Mouse (Mus musculus) fat pad, adult 2 months (tissue): Measurements from ENCODE around the gene Lrrc8d.
"Not testable (repeated sequence)": the region's sequence is repeated elsewhere in the genome, so short reads cannot be mapped to it uniquely, and the experiment has no call there.

Source experiments
- DNase-seq: peaks from one replicate; pipeline ENCODE4 v3.0.0-alpha.2; 2011; ENCODE audit warnings: low read depth, low spot score; ENCODE audit errors: extremely low read depth

Gene Lrrc8d

DNA sequence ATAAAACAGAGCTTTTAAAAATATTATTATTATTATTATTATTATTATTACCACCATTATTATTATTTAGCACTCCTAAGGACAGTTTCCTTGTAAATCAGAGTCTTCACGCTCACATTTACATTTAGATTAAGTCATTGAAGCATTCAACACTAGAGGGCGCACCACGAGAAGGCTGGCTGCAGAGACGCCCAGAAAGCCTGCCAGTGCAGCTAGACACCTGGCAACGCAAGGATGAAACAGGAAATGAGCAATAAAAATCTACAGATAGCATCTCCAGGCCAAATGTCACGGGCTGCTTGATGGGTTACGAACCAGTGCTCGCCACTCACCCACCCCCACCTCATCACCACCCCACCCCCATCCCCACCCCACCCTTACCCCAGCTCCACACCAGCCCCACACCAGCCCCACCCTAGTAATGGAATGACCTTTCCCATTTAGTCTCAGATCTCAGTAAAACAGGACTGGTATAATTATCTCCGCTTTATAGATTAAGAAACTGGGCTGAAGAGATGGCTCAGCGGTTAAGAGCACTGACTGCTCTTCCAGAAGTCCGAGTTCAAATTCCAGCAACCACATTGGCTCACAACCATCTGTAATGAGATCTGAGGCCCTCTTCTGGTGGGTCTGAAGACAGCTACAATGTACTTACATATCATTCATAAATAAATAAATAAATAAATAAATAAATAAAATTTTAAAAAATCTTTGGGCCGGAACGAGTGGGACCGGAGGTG is 14.7 kb upstream of the Lrrc8d start:
- no peak for DNase-seq

DNA sequence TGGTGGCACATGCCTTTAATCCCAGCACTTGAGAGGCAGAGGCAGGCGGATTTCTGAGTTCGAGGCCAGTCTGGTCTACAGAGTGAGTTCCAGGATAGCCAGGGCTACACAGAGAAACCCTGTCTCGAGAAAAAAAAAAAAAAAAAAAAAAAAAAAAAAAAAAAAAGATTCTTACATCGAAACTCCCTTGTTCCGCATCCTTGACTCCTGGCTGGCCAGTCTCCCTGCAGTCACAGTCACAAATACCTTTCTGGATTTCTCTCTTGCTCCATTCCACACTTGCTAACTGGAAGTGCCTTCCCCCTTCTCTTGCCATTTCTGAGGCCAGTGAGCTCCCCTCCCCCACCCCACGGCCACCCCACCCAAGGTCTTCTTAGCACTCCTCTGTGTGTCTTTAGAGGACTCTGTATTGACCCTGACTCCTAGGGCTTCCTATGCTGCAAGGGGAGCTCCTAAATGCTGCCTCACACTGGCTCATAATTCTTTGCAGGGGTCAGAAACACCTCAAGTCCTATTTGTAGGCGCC is 13.9 kb upstream of the Lrrc8d start:
- not testable (repeated sequence) for DNase-seq

DNA sequence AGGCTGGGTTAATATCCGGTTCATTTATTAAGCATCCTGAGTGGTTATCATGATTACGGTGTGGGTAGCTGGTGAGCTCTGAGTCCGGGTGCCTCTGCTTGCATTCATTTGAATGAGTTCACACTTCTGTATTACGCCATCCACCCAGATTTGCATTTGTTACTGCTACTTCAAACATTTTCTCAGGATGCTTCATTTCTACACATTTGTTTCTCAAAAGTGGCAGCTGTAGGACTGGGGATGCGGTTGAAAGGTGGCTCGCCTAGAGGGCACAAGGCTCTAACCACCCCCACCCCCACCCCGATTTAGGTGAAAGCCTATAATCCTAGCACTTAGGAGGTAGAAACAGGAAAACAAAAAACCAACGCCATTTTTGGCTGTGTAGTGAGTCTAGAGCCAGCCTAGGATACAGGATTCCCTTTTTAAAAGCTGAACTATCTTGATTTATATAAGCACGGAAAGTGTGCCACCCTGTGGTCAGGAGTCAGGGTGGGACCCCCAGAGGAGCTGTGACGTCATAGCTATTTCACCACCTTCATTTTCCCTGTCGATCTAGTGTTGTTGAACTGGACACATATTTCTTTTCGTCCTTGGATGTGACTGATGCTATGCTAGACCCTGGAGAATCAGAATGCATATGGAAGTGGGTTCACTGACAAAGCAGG is 13.3 kb upstream of the Lrrc8d start:
- DNase-seq = no peak

DNA sequence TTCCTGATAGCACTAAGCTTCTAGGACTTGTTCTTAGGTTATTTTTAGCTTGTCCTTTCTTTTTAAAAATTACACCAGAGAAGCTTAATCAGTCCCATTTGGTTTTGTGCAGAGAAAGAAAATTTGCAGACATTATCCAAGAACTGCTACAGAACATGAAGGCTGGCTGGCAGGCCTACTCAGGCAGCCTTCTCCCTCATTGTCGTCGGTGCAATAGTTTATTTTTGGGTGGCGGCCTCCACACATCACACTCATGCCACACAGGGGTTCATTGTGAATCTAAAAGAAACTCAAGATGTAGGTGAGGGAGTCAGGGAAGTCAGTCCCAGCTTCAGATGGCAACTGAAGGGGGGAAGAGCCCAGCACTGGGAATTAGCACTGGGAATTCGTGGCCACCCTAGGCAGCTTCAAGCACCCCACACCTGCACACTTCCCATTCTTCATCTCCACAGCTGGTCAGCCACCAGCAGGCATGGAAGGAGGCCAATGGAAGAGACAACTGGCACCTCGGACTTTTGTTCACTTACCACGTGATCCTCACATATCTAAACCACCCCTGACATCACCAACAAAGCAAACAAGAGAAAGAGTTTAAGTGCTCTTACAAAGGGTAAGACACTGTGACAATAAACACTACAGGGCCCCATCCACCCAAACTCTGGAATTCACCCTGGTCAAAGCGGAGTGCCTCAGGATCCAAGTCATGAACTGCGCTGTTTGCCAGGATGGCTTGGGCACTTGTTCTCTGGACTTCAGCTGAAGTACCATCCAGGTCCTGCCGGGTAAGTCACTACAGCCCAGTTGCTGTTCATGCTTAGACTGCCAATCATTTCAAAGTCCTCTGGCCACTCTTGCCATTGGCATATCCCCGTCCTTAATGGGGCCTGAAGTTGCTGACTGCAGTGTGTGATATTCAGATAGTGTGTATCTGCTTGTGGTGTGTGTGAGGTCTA is 9.0 kb upstream of the Lrrc8d start:
- no peak for DNase-seq

DNA sequence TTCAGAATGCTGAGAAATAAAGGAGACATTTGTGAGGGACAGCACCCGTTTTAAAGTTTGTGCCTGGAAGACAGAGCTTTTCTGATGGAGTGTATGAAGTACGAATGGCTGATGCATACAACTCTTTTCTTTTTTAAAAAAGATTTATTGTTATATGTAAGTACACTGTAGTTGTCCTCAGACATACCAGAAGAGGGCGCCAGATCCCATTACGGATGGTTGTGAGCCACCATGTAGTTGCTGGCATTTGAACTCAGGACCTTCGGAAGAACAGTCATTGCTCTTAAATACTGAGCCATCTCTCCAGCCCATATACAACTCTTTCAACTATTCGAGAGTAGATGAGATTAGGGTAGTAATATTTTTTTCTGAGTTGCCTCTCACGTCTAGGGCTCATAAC is 8.1 kb upstream of the Lrrc8d start:
- DNase-seq = no peak

DNA sequence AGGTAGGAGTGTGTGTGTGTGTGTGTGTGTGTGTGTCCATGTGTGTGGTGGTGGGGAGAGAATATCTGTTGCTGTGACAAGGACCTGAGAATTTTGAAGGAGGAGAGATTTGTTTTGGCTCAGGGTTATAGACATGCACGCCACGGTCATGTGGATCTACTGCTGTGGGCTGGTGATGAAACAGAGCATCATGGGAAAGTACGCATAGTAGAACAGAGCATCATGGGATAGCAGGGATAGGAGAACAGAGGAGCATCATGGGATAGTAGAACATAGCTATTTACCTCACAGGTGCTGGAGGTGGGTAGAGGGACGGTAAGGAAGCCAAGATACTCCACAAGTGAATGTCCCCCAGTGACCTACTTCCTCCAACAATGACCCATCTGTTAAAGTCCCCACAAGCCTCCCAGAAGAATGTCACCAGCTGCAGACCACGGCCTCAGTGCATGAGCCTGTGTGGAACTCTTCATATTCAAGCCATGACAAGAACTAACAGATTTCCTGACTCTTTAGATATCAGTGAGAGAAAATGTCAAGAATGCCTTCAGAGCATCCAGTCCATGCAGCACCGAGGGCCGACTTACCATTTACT is 5.3 kb upstream of the Lrrc8d start:
- no peak for DNase-seq

DNA sequence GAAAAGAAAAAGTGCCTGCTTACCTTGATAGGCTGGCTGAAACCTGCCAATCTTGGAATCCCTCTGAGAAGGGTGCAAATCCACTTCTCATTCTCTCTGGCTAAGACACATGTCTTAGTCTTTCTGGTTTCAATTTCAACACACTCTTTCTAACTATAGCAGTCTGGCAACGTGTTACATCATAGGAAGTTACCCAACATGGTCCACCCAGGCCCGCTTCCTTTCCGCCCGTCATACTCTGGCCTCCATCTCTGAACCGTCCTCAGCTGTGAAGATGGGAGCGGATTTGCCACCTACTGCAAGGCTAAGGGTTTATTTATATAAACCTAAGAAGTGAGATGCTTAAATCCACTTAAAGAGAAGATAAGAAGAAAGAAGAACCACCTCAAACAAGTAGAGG is 3.7 kb upstream of the Lrrc8d start:
- no peak for DNase-seq

DNA sequence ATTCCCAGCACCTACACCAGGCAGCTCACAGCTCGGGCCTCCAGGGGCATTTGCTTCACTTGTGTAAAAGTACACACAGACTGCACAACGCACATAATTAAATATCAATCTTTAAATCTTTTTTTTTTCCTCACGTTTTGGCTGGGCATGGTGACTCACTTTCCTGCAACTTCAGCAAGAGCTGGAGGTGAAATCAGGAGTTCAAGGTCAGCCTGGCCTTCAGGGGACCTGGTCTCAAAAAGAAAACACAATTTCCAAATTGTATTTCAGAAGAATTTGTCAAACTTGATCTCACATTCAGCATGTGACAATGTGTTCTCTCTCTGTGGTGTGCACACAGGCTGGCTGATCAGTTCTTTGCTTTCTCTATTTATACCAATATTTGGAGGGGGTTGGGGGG is 1.9 kb upstream of the Lrrc8d start:
- no peak for DNase-seq

DNA sequence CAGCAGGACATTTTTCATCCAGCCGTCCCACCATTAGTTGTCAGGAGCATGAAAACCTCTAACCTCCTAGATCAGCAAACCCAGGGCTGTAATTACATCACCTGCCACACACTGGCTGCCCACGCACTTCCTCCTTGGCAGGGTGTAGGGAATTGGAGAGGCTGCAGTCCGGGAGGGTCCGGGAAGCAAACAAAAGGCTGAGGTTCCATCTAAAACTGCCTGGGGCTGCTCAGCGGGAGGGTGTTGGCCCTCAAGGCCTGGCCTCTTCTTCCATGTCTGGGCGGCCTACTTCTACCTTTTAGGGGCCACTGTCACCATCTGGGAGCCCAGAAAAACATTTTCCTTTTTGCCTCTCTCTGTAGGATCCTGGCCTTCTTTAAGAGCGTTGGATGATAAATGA is 1.1 kb upstream of the Lrrc8d start:
- DNase-seq = no peak

DNA sequence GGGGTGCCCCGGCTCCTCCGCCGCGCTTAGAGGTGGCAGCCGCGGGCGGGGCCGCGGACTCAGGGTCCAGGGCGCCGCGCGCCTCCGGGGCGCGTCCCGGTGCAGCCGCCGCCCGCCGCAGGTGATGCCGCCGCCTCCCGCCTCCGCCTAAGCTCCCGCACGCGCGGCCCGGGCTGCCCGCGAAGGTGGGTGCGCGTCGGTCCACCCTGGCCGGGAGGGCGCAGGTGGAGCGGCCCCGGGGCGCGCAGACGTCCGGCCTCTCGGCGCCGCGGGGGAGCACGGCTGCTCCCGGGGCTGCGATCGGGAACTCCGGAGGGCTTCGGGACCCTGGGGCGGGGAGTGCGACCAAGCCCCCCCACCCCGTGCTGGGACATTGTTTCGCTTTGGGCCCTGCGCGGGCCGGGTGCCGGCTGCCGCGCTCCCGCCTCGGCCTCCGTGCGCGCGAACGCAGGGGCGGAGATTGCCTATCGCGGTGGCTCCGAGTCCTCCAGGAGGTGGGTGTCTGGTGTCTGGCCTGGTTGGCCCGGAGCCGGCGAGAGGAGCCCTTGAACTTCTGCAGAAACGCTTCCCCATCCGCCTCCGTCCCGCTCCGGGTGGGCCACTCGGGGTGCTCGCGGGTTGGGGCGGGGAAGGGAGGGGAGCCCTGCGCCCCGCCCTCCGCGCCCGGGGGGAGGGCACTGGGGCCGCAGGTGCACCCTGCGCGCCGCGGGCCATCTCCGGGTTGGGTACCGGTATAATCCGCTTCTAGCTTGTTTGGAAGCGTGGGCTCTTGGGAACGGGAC is 492 bp downstream of the Lrrc8d start:
- DNase-seq = no peak

DNA sequence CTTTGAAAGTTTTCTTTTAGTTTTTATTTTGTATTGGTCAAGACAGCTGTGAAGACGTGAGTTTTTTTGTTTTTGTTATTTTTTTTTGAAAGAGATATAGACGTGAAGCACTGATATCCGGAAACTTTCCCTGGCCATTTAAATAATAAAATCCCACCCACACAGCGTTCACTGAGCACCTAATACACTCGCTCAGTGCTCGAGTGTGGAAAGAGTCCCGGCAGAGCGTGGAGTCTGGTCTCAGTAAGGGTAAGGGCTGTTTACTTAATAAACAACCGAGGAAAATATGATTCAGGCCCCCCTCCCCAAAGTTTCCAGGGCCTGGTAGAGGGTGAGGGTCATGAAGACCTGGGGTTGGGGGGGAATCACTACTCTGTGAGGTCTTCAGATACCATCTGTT is 1.6 kb downstream of the Lrrc8d start:
- no peak for DNase-seq

DNA sequence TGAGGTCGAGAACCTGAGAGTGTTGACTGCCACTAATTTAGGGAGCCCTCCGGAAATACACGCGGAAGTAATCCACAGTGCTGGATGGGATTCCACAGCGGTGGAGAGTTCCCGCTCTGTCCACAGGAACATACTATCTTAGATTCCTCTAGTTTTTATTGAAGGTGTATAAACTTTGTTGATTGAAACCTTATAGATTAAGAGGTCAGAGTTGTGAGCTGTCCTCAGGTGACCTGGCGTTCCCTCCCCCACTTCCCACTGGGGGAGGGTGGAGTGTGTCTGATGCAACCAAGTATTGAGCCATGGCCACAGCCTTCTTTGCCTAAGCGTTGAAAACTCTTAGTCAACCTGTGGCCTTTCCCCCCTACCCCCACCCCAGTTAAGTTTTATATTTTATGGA is 2.1 kb downstream of the Lrrc8d start:
- no peak for DNase-seq

DNA sequence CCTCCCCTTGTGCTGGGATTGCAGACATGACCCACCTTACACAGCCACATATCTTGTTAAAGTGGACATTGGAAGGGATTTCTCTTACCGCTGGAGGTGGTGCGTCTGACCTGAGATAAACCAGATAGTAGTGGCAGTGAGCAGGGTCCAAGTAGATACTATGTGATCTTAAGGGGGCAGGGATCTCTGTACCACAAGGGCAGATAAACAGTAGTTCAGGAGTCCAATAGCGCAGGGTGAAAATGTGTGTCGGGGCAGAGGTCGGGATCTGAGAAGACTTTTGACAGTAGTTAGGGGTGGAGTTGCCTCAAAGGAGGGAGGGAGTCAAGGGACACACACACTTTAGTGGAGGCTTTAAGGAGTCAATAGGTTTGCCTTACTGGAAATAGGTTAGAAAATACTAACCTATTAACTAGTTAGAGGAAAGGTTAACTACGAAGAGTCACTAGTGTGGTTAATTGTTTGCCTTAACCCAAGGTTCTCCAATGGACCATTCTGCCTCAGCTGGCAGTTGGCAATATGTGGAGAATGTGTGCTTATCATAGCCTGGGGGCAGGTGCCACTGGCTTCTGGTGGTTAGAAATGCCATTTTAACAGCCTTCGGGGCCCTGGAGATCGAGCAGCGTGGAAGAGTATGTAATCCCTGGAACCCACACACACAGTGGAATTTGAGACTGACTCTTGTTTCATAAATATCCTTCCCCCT is 3.0 kb downstream of the Lrrc8d start:
- DNase-seq = no peak

DNA sequence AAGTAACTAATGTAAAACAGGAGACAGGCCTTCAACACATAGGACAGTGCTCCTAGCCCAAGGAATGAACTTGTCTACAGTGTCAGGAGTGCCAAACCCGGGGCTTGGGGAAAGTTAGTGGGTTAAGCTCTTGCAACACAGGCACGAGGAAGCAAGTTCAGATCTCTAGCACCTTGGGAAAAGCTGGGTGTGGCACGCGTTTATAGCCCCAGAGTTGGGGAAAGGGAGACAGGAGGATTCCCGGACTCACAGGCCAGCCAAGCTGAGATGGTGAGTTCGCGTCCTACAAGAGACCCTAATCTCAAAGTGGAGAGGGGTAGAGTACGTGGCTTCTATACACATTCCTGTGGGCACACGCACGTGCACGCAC is 3.5 kb downstream of the Lrrc8d start:
- DNase-seq = no peak

DNA sequence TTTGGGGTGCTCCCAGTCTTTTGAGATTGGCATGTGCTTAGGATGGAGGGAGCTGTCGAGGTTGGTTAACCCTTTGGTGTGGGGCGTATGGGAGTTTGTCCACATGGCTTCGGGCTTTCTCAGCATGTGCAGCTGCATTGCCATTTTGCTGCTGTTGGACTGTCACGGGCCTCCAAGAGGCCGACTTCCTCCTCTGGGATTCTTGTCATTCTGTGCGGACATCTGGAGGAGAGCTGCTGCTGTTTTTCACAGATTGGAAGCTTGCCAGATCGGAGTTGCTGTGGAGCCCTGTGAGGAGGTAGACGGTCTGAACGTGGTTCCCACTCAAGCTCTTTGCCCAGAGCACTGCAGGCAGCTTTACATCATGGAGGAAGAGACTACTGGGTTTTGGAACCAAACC is 4.8 kb downstream of the Lrrc8d start:
- DNase-seq = no peak

DNA sequence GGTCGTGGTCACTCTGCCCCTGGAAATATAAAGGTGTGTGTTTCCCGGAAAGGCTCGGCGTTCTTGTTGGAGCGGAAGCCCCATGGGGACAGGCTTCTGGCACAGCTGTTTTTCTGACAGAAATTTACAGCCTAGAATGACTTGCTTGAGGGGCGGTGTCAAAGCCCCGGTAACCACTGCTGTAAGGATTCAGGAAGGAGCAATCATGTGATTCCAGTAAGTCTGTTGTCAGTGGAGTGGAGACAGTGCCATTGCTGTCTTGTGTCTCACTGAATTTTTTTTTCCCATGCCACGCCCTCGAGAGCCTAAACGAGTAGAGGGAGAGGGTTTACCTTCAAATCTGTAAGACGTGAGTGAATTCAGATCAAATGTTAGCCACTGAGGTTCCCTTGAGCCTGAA is 6.9 kb downstream of the Lrrc8d start:
- no peak for DNase-seq

DNA sequence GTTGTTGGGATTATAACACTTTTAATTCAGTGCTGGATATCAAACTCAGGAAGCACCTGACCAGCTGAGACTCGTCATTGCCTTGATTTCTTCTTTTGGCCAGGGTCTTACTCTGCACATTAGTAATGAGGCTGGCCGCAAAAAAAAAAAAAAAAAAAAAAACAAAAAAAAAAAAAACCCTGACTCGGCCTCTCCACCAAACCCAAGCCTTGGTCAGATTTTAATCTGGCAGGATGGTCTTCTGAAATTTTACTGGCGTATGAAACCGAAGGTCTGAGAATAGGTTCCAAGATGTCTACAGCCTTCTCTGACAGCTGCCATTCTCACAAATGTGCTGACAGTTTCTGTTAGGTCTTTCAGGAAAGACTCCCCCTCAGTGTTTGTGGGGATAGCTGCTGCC is 8.5 kb downstream of the Lrrc8d start:
- DNase-seq = no peak

DNA sequence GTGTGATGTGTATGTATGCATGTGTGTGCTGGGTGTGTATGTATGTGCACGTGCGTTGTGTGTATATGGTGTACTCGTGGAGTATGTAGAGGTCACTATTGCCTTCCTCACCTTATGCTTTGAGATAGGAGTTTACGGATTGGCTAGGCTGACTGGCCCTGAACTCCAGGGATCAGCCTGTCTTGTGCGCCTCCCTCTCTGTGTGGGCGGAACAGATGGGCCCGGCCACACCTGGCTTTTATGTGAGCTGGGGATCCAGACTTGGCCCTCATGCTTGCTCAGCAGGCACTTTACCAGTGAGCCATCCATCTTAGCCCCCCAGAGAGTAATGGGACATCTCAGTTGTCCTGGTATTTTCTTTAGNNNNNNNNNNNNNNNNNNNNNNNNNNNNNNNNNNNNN is 10.7 kb downstream of the Lrrc8d start:
- DNase-seq = no peak

DNA sequence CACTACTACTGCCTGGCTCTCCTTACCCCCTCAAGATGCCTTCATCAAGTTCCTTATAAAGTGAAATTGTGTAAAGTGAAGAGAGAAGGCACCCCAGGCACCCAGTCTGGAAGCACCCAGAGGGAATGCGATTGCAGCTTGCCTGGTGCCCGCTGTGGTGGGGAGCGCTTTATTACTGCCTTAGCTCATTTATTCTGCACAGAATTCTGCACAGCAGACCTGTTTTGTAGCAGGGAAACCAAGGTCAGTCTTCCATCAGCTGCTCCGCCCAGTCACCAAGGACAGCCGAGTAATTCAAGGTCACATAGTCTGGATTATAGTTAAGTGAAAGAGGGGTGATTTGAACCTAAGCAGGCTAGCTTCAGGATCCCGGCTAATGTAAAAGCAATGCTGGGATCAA is 14.7 kb downstream of the Lrrc8d start:
- DNase-seq = no peak

DNA sequence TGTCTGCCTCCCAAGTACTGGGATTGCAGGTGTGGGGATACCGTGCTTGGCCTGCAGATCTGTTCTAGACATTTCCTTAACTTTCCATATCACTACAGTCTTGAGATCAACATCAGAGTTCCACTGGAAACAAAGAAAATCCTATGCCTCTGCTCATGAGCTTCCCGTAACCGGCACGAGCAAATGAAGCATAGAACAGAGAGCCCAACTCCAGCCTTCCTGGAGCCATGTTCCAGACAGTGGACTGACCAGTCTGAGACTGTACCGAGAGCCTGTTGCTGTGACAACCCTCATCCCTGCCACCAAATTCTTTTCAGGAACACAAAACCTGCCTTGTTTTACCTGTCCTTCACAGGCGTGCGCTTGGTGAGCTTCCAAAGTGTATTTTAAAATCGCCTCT is 15.3 kb downstream of the Lrrc8d start:
- DNase-seq = no peak
